Mouse (Mus musculus) ES-Bruce4 (cell line): ENCODE results near the gene 2010300C02Rik. TPM values are rescaled to one million over a fixed set of nuclear protein-coding genes. Genes with fewer than 3 reads are reported as not detected.
"Not testable (repeated sequence)": the region's sequence is repeated elsewhere in the genome, so short reads cannot be mapped to it uniquely, and the experiment has no call there.

Source experiments
- H3K27ac ChIP-seq: 2 replicates; pipeline ENCODE4 v1.5.1; 2012; ENCODE audit warnings: low read length, inconsistent platforms; ENCODE audit not compliant: insufficient read depth
- H3K27me3 ChIP-seq: 2 replicates; pipeline ENCODE4 v1.6.1; 2012; ENCODE audit warnings: mild to moderate bottlenecking, low read length, inconsistent platforms; ENCODE audit not compliant: control insufficient read depth, poor library complexity, insufficient read depth, severe bottlenecking
- H3K36me3 ChIP-seq: 2 replicates; pipeline ENCODE4 v1.6.1; 2012; ENCODE audit warnings: inconsistent platforms, mild to moderate bottlenecking, low read length, moderate library complexity; ENCODE audit not compliant: control insufficient read depth, poor library complexity, insufficient read depth, severe bottlenecking
- H3K4me1 ChIP-seq: one replicate; pipeline ENCODE4 v1.8.1; 2011; ENCODE audit warnings: low read length; ENCODE audit not compliant: control insufficient read depth, insufficient read depth
- H3K4me3 ChIP-seq: 2 replicates; pipeline ENCODE4 v1.5.1; 2011; ENCODE audit warnings: low read depth, mild to moderate bottlenecking, low read length
- H3K9ac ChIP-seq: 2 replicates; pipeline ENCODE4 v1.6.1; 2012; ENCODE audit warnings: low read depth, mild to moderate bottlenecking, inconsistent platforms; ENCODE audit not compliant: poor library complexity, severe bottlenecking
- H3K9me3 ChIP-seq: replicated peaks from 2 replicates; pipeline ENCODE4 v1.6.1; 2012; ENCODE audit warnings: mild to moderate bottlenecking, low read length, inconsistent platforms; ENCODE audit not compliant: control insufficient read depth, poor library complexity, insufficient read depth, severe bottlenecking
- CTCF ChIP-seq: IDR thresholded peaks from one replicate; pipeline ENCODE4 v1.8.1; 2011; ENCODE audit warnings: low read depth, low read length
- EP300 ChIP-seq: IDR thresholded peaks from 2 replicates; pipeline ENCODE4 v1.6.1; 2011; ENCODE audit warnings: low read depth, low read length; ENCODE audit not compliant: insufficient read depth
- POLR2A ChIP-seq: IDR thresholded peaks from one replicate; pipeline ENCODE4 v1.8.1; 2011; ENCODE audit warnings: low read length; ENCODE audit not compliant: insufficient read depth
- polyA plus RNA-seq: library from polyadenylated mRNA; stranded (reverse); fragments of >200 nt; gene quantifications from 2 replicates; pipeline ENCODE4 v1.2.4, GENCODE M21; 2011; ENCODE audit warnings: low read depth; ENCODE audit not compliant: missing spikeins, insufficient read depth, insufficient read length

2010300C02Rik gene
- polyA plus RNA-seq, 1 experiment: 0.70 TPM

- Histone ChIP-seq H3K27me3 (0 out of 2 replicates have a peak, but pooled peaks cover 2% of the 10 kb centered on the region), H3K36me3 (no peaks in the 10 kb centered on the region), H3K9ac (no peak overlapping the region), H3K4me1 (no peaks in the 10 kb centered on the region), H3K27ac (no peak overlapping the region), H3K9me3 (no peaks in the 10 kb centered on the region), H3K4me3 (no peak overlapping the region)
- TF ChIP-seq CTCF (no peak), EP300 (no peak), POLR2A (no peak)
Observed at GRCm38 (mm10) chr1:37718516-37718915, 1.4 kb downstream of the 2010300C02Rik start.

- Histone ChIP-seq H3K4me3 (no peak overlapping the region), H3K9ac (no peak overlapping the region), H3K9me3 (no peaks in the 10 kb centered on the region), H3K4me1 (no peaks in the 10 kb centered on the region), H3K36me3 (no peaks in the 10 kb centered on the region), H3K27me3 (0 out of 2 replicates have a peak, but pooled peaks cover 2% of the 10 kb centered on the region), H3K27ac (no peak overlapping the region)
- TF ChIP-seq CTCF (no peak), POLR2A (no peak), EP300 (no peak)
Observed at GRCm38 (mm10) chr1:37717415-37718195, 2.3 kb downstream of the 2010300C02Rik start.

GRCm38 (mm10) chr1:37712357-37712737 is 7.5 kb downstream of the 2010300C02Rik start:
- H3K9me3 ChIP-seq, H3K4me1 ChIP-seq, H3K9ac ChIP-seq, H3K27me3 ChIP-seq, H3K4me3 ChIP-seq, H3K36me3 ChIP-seq, H3K27ac ChIP-seq: not testable (repeated sequence)

GRCm38 (mm10) chr1:37711596-37712356 is 8.1 kb downstream of the 2010300C02Rik start:
- H3K9me3 ChIP-seq: no peaks in the 10 kb centered on the region
- no peak overlapping the region for H3K4me3 ChIP-seq
- H3K36me3 ChIP-seq: no peaks in the 10 kb centered on the region
- H3K27me3 ChIP-seq: no peaks in the 10 kb centered on the region
- H3K9ac ChIP-seq: no peak overlapping the region
- H3K4me1 ChIP-seq: no peaks in the 10 kb centered on the region
- H3K27ac ChIP-seq: no peak overlapping the region
- TF ChIP-seq CTCF (no peak), POLR2A (no peak), EP300 (no peak)

DNA sequence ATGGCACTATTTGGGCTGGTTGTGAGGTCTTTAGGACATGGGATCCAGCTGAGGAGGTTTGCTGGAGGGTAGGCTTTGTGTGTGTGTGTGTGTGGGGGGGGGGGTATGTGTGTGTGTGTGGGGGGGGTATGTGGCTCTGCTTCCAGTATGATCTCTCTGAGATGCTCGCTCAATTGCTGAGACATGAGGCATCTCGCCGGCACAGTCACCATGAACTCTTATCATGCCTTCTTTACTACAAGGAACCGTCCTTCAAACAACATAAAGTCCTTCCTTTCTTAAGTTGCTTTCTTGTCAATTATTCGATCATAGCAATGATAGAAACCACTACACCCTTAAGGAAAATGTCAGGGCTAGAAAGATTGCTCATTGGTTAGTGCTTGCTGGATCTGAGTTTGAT is 8.8 kb downstream of the 2010300C02Rik start:
- no peaks in the 10 kb centered on the region for H3K4me1 ChIP-seq
- TF ChIP-seq POLR2A (no peak), EP300 (no peak), CTCF (no peak)
- no peak overlapping the region for H3K4me3 ChIP-seq
- H3K9me3 ChIP-seq: no peaks in the 10 kb centered on the region
- H3K27ac ChIP-seq: no peak overlapping the region
- no peaks in the 10 kb centered on the region for H3K36me3 ChIP-seq
- H3K9ac ChIP-seq: no peak overlapping the region
- no peaks in the 10 kb centered on the region for H3K27me3 ChIP-seq

GRCm38 (mm10) chr1:37709736-37710135 is 10.1 kb downstream of the 2010300C02Rik start:
- Histone ChIP-seq H3K9me3 (no peaks in the 10 kb centered on the region), H3K27me3 (no peaks in the 10 kb centered on the region), H3K27ac (no peak overlapping the region), H3K4me1 (no peaks in the 10 kb centered on the region), H3K9ac (no peak overlapping the region), H3K4me3 (no peak overlapping the region), H3K36me3 (no peaks in the 10 kb centered on the region)
- TF ChIP-seq POLR2A: no peak
- no peak for TF ChIP-seq CTCF
- TF ChIP-seq EP300: no peak
